Mouse (Mus musculus) MEL (cell line): ENCODE results near the gene Mcrip1.
"Not testable (repeated sequence)": the region's sequence is repeated elsewhere in the genome, so short reads cannot be mapped to it uniquely, and the experiment has no call there.

ENCODE experiments used
- BHLHE40 ChIP-seq: IDR thresholded peaks from 2 replicates; pipeline ENCODE4 v1.6.1; 2012; ENCODE audit warnings: low read depth, mild to moderate bottlenecking, inconsistent platforms, low read length, improper control_type of control experiment, borderline replicate concordance
- CTCF ChIP-seq, 3 experiments: IDR thresholded peaks in 2 of 3; conservative IDR thresholded peaks in 1 of 3; 2 replicates each; pipeline ENCODE4 v1.5.1; 2011 to 2012; ENCODE audit warnings: low read length in 3 of 3, low read depth in 2 of 3, mild to moderate bottlenecking in 2 of 3, improper control_type of control experiment in 1 of 3, inconsistent platforms in 1 of 3, mixed read lengths in 1 of 3, moderate library complexity in 1 of 3; ENCODE audit not compliant: control insufficient read depth in 1 of 3, insufficient read depth in 1 of 3, poor library complexity in 1 of 3, severe bottlenecking in 1 of 3
- EP300 ChIP-seq, 2 experiments: IDR thresholded peaks; 2 replicates each; pipeline ENCODE4 v1.6.1; 2011; ENCODE audit warnings: improper control_type of control experiment in 2 of 2, low read length in 2 of 2, low read depth in 1 of 2, mild to moderate bottlenecking in 1 of 2
- MAX ChIP-seq: IDR thresholded peaks from 2 replicates; pipeline ENCODE4 v1.6.1; 2011; ENCODE audit warnings: low read length, improper control_type of control experiment
- NRF1 ChIP-seq: IDR thresholded peaks from 2 replicates; pipeline ENCODE4 v1.6.1; 2014; ENCODE audit warnings: low read depth, mild to moderate bottlenecking, inconsistent platforms, low read length, improper control_type of control experiment, moderate library complexity; ENCODE audit not compliant: poor library complexity, insufficient read depth, severe bottlenecking
- POLR2A ChIP-seq, 2 experiments: IDR thresholded peaks; 2 replicates each; pipeline ENCODE4 v1.6.1; 2011 to 2012; ENCODE audit warnings: low read length in 2 of 2, mild to moderate bottlenecking in 2 of 2, control low read depth in 1 of 2, improper control_type of control experiment in 1 of 2, low read depth in 1 of 2, moderate library complexity in 1 of 2; ENCODE audit not compliant: control insufficient read depth in 1 of 2, insufficient read depth in 1 of 2, poor library complexity in 1 of 2
- USF1 ChIP-seq: IDR thresholded peaks from 2 replicates; pipeline ENCODE4 v1.6.1; 2014; ENCODE audit warnings: low read depth, mild to moderate bottlenecking, inconsistent platforms, low read length, improper control_type of control experiment, moderate library complexity

GRCm38 (mm10) chr11:120514262-120514661 lies 35.3 kb downstream of the Mcrip1 start:
- TF ChIP-seq CTCF (IDR thresholded peaks at IDR 0.05 in 2 of 3, conservative IDR thresholded peaks at IDR 0.05 in 1 of 3; ENCODE audit: control insufficient read depth in 1 of 3, insufficient read depth in 1 of 3, low read depth in 2 of 3, low read length in 3 of 3, poor library complexity in 1 of 3, severe bottlenecking in 1 of 3); BHLHE40; POLR2A (IDR thresholded peaks at IDR 0.05; ENCODE audit: control insufficient read depth in 1 of 2, insufficient read depth in 1 of 2, low read depth in 1 of 2, low read length in 2 of 2, poor library complexity in 1 of 2); MAX; EP300 (IDR thresholded peaks at IDR 0.05; ENCODE audit: low read depth in 1 of 2, low read length in 2 of 2); NRF1; USF1: not testable (repeated sequence)
